Mouse (Mus musculus): ENCODE data around the gene Rab11fip4.

The Rab11fip4 gene

DNA sequence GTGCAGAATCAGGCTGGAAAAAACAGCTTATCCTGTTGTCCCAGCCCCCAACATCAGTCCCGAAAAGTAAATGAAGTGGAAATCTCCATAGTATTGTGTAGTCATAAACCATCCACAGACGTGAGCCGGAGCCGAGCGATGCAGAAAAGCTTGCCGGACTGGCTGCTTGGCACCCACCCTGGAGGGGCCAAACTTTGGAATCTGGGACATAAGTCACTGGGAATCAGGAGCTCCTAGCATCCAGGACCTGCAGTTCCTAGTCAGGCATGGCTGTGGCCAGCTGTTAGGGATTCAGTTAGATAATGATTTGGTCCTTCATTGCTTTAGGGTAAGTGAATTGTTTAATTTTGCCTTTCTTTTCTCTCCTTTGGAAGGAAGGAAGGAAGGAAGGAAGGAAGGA lies 122.2 kb downstream of the Rab11fip4 start:
- no peak for DNase-seq (ENCODE audit: low spot score)

DNA sequence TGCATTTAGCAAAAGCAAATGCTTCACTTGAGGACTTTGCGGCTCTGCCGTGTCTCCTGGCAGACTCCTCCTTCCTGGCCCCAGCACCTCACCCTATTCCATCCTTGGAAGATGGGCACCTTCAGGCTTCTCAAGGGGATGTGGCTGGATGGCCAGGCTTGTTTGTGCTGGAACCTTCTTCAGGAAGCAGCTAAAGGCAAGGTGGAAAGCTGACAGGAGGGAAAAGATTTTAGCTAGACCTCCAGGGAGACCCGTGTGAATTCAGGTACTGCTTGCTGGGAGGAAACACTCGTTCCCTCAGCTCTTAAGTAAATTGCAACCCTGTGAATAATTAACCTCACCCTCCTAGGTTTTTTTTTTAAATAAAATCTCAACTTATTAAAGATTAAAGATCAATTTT lies 122.7 kb downstream of the Rab11fip4 start:
- DNase-seq (ENCODE audit: low spot score) = no peak

DNA sequence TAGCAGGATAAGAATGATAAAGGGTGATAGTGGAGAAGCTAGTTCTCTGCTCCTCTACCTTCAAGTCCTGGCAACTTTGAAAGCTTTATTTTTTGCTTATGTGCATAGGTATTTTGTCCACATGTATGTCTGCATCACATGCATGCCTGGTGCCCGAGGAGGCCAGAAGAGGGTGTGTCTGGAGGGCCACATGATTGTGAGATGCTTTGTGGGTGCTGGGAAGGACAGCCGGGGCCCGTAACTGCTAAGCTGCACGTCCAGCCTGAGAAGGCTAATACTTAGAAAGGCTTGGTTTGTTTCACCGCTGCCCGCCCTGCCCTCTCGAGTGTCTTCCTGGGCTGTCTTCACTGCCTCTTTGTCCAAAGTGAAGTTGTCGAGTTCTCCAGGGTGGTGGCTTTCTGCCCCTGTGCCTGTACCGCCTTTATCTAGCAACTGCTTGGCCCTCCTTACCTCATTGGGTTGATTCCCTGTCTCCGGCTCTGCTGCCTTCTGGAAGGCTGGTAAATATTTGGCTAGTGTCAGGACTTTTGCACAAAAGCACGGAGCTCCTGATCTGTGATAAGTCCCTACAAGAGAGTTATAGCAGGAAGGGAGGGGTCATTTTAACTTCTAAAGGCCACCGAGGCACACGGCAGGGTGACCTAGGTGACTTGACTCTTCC lies 123.2 kb downstream of the Rab11fip4 start:
- no peak for DNase-seq (ENCODE audit: low spot score)

DNA sequence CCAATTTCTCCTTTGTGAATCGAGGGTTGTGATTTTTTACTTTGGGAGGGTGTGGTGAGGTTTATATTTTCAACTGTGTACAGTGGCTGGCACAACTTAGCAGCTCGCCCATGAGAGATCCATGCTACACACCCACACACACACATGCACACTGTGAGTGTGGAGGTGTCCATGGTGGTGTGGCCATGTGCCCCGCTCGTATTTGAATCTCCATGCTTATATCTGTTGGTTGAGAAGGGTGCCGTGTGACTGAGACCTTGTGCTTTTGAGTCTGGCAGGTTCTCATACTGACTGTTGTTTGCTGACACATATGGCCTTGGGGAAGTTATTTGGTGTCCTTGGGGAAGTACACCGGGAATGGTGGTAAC lies 123.7 kb downstream of the Rab11fip4 start:
- DNase-seq (ENCODE audit: low spot score) = no peak

DNA sequence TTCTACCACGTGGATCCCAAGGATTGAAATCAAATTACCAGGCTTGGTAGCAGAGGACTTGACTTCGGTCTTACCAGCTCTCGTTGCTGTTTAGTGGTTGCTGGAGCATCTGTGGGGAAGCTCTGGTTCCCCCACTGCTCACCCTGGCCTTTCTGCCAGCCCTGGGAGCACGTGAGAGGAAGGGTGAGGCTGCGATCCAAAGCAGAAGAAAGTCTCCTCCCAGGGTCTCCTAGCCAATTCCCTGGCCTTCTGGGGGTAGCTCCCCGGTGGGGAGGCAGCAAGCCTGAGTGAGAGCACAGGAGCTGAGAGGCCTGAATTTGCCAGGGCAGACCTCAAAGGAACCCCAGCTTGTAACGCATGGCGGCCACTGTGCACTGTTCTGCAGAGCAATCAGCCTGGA lies 124.3 kb downstream of the Rab11fip4 start:
- no peak for DNase-seq (ENCODE audit: low spot score)

DNA sequence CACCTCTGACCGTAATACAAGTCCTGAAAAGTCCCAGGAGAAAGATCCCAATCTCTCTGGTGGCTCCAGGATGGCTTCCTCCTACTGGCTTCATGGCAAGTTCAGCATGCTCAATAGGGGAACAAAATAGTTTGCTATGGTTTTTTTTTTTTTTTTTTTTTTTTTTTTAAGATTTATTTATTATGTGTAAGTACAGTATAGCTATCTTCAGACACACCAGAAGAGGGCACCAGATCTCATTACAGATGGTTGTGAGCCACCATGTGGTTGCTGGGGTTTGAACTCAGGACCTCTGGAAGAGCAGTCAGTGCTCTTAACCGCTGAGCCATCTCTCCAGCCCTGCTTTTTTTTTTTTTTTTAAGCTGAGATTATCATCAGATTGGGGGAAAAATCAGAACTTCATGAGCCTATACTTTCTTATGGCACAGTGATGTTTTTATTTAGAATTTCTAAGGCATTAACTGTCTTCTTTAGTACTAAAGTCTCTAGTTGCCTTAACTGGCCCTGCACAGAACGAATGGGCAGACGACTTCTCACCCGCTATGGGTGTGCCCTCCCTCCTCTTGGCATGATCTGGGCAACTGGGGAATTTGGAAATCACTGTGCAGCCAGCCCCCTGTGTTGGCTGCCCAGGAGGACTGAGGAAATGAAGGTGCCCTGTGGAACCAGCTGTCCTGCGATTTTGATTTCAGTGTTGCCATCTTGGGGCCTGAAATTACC lies 124.9 kb downstream of the Rab11fip4 start:
- DNase-seq (ENCODE audit: low spot score) = no peak

DNA sequence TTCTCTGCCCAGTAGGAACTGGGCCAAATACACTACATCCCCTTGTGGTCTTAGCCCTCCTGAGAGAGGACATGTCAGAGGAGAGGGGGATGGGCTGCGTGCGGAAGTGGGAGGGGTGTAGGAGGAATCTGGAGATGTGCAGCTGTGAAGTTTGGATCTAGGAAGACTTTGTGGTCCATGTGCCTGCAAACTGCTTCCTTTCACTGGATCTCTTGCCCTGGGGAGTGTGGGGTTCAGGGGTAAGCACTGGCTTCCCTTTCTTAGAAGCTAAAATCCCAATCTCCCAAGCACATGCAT lies 125.4 kb downstream of the Rab11fip4 start:
- no peak for DNase-seq (ENCODE audit: low spot score)

DNA sequence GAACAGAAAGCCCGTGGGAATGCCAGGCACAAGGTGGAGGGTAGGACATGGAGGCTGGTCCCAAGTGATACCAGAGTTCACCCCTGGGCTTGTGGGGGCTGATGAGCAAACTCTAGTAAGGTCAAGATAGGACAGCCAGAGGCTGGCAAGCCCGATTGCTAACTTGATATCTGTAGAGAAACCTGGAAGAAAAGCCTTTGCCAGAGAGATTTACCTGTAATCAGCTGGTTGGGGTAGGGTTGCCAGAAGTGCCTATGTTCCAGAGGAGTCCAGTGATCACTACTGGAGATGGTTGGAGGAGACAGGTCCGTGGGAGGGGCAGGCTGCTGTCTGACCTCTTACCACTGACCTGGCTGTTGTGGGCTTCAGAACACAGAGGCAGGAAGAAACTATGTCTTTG lies 126.3 kb downstream of the Rab11fip4 start:
- DNase-seq (ENCODE audit: low spot score) = no peak

DNA sequence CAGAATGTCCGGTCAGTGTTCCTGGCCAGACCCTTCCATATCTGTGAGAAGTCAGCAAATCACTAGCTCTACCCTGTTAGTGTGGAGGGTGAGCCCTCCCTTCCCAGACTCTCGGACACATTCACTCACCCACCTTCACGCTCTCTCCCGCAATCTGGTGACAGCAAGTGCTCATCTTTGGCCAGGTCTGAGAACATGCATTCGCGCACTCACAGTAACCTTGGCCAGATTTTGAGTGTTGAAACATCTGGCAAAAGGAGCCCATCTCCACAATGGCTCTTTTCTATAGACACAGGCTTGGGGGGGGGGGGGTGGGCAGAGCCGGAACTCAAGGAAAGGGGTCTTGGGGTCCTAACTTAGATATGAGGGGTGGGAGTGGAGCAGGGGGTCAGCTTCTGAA lies 126.8 kb downstream of the Rab11fip4 start:
- DNase-seq (ENCODE audit: low spot score) = no peak

DNA sequence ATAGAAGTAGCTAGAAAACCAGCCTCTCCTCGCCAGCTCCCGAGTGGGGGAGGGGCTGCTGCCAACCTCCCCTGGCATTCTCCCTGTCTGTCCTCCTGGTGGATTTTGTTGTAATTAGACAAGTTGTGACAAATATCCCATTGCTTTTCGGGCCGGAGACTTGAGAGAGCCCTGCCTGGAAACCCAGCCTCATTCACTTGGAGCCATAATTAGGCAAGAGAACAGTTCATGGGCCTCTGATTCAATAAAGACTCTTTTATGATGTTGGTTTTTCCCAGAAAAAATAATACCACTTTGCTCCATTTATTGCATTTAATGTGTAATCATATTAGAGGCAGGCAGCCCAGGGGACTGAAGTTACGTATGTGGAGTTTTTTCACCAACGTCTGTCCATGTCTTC lies 127.2 kb downstream of the Rab11fip4 start:
- DNase-seq (ENCODE audit: low spot score) = no peak

DNA sequence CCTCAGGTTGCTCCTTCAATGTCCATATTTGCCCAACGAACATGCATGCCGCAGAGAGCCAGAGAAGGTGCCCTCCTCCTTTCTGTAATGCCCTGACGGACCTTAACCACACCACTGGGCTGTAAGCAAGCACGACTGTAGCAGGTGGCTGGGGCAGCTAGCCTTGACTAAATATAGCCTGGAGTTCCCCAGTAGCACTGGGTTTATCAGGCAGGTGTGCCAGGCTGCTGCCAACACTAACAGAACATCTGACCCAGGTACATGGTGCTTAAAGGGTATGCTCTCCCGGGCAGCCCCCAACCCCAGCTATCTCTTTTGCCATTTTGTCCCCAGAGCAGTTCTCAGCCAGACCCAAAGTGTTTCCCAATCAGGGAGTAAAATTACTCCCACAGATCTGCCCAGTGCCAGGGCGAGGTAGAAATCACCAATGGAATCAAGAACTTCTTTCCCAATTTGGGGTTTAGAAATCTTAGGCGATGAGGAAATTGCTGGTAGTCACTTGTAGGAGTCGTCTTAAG lies 127.9 kb downstream of the Rab11fip4 start:
- no peak for DNase-seq (ENCODE audit: low spot score)

DNA sequence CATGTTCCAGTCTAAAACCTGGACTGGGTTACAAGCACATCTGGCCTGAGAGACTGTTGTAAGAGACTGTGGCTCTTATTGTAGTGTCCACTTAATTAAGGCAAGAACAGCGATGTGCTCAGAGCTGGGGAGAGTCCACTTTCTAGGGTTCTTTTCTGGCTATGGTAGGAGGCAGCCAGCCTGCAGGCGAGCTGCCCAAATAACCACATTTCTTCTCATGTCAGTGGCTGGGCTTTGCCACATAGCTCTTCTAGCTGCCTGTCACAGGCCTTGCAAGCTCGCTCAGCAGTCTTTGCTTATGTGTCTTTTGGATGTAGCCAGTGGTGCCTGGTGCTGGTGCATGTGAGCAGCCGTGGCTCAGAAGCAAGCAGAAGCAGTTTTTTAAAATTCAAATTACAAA lies 129.7 kb downstream of the Rab11fip4 start:
- no peak for DNase-seq (ENCODE audit: low spot score)

DNA sequence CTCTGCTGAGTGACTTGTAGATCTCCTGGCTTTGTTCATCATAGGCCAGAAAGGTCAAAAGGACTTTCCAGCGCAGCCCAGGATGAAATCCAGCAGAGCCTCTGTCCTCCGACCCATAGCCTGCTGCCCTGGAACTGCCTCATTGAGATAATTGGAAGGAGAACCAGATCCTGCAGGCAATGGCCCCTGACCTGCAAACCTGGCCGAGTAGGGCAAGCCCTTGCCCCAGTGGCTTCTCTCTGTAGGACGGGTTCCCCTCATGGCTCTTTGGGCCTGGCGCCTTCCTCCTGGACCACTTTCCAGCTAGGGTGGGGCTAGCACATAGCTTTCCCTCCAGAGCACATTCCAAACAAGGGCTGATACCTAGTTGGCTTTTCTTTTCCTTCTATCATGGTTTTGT lies 131.8 kb downstream of the Rab11fip4 start:
- no peak for DNase-seq (ENCODE audit: low spot score)

DNA sequence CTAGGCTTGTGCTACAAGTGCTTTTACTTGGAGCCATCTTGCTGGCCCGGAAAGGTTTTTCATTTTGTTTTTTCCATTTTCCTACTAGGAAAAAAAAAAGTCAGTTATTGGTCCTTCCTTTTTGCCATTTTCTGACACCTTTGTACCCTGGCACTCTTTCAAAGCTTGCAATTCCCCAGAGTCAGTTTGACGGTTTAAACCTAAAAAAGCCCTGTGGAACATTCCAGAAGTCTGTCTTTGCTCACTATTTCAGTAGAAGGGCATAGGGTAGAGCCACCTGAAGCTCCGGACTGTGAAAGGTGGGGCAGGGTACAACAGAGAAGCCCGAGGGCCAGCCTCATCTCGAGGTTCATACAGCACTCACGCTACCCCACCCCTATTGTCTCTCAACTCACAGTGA lies 134.0 kb downstream of the Rab11fip4 start:
- no peak for DNase-seq (ENCODE audit: low spot score)

DNA sequence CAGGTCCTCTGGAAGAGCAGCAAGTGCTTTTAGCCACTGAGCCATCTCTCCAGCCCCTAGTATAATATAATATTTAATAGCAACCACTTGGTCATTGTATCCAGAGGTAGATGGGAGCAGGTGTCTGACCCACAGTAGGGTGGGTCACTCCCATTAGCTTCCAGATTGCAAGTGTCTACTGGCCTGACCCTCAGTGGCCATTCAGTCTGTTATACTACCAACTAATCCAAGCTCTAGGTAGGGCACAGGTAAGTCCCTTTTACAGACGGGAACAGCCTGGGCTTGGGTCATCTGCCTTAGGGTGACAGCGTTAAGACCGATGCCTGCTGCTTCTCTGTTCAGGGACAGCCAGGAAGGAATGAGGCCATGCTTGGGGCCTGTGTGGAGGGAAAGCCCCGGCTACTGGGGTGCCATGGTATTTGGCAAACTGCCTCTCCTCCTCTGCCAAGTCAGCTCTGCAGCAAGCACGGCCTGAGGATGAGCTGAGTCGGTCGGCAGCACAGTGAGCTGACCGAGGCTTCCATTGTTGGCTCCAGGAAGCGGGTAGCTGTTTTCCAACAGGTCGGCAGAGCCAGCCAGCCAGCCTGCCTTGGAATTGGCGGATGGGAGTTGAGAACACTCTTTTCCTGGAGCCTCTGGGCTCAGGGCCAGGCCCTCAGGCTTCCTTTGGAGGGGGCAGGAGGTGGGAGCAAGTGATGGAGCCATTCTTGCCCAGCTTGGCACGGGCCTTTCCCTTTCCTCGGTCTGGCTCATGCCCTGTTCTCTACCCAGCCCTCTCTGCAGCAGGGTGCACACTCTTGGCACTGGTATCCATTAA lies 138.4 kb downstream of the Rab11fip4 start:
- peak; percentile 36 for DNase-seq (ENCODE audit: low spot score)

DNA sequence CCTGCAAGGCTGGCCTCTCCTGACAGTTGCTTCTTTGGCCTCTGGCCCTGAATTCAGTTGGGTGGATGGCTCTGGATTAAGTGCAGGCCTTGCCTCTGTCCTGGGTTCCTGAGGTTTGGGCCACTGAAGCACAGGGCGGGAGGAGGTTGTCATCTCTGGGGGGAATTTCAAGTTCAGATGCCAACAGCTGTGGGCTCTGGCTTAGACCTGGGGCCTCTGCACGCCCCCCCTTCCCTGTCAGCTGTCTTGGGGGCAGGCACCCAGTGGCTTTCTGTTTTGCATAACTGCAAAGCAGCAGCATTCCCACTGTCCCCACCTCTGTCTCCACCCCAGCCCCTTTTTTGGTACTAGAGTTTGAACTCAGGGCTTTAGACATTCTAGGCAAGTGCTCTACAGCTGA lies 139.4 kb downstream of the Rab11fip4 start:
- DNase-seq (ENCODE audit: low spot score) = no peak

DNA sequence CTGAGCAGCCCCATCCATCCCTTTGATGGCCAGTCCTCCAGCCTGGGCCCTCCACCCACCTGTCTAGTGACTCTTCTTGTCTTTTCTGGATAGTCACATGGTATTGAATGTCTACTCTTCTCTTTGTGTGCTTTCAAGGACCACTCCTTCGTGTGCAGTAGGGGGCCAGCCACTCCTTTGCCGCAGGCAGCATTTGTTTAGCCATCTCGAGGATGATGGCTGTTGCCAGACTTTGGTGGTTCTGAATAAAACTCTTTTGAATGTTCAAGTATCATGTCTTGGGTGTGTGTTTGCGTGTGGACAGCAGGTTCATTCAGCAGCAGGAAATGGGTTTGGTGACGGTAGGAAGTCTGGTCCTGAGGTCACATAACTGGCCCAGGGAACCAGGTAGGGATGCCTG lies 140.5 kb downstream of the Rab11fip4 start:
- DNase-seq (ENCODE audit: low spot score) = no peak

DNA sequence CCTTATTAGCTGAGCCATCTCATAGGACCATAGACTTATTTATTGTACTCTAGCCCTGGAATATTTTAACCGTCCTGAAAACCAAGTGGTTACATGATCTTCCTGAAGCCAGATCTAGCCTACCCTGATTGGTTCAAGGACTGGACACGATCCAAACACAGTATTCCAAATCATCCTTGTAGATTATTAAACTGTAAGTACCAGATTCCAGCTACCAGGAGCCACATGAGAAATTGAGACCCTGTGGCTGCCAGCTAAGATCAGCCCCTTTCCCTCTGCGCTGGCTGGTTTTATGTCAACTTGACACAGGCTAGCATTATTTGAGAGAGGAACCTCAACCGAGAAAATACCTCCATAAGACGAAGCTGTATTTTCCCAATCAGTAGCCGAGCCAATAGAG lies 142.0 kb downstream of the Rab11fip4 start:
- no peak for DNase-seq (ENCODE audit: low spot score)

DNA sequence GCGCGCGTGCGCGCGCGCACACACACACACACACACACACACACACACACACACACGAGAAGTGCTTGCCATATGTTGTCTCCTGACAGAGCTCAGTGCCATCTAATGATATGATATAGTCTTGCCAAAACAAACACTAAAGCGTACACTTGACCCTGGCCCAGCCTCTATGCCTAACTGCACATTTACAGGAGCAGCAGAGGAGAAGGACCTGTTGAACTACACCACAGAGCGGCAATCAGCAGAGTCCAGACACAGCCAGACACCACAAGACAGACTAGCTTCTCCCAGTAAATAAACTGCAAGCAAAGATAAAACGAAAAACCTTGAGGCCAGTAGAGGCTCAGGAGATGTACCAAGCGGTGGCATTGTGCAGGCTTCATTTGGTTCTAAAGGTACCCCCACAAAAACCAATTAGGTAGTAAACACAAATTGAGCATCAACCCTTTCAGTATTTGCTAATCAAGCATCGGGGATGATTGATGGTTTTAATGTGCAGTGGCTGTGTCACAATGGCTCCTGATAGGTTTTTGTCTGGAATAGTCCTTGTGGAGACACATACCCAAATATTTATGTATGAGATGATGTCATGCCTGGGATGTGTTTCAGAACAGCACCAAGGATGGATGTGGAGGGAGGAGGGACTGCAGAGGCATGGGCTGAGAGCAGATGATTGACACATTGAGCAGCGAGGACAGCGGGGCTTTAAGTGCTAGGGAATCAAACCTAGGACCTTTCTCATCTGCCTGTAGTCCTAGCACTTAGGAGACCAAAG lies 145.4 kb downstream of the Rab11fip4 start:
- no peak for DNase-seq (ENCODE audit: low spot score)

DNA sequence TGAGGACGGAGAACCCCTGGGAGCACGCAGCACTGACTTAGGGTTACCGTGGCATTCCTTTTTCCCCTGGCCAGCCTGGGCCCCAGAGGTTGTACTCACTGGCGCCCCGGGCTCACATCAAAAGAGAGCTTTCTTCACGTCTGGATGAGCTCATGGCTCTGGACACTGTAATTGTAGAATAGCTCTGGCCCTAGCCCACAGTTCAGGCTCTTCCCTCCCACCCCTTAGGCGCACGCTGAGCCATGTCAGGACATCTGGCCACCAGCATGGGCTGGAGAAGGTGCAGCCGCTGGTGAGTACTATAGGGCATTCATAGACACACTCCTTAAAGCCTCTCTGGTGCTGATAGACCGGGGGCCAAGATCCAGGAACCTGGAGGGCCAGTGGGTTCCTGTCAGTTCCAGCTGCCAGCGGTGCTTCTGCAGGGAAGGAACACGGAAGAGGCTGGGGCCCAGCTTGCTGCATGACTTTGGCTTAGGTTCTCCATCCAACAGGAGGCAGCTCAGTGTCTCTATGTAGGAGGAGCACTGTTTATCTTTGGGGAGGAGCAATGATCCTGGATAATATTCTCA lies 146.2 kb downstream of the Rab11fip4 start:
- no peak for DNase-seq (ENCODE audit: low spot score)

DNA sequence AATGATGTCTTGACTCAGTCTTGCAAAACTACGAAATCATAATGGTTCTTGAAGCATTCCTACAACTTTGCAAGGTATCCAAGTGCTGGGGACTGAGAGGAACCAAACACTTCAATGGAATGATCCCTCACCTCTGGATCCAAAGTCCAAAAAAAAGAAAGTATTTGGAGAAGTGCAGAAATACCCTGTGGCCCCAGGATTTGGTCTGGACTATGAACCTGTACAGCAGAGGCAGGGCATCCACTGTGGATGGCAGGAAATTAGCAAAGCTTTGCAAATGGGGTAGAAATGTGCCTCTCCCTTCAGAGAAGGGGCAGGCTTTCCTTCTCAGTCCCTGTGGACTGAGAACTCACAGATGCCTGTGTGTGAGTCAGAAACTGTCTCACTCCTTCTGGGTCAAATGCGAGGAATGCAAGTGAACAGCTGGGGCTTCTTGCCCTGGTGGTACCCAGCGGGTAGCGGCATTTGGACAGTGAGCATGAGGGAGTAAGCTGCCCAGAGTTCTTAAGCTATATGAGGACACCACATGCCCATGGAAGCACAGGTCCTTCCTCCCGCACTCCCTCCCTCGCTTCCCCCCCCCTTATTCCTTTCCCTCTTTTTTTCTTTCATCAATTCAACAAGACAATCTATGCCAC lies 147.0 kb downstream of the Rab11fip4 start:
- DNase-seq (ENCODE audit: low spot score) = no peak

Measured in ovary, postnatal 14 days (tissue).